Mouse (Mus musculus) kidney, postnatal 14 days (tissue): ENCODE results near the gene Zdhhc16.

ENCODE experiments used
- DNase-seq: peaks from one replicate; pipeline ENCODE4 v3.0.0; 2022; ENCODE audit warnings: mixed read lengths

Gene Zdhhc16

DNA sequence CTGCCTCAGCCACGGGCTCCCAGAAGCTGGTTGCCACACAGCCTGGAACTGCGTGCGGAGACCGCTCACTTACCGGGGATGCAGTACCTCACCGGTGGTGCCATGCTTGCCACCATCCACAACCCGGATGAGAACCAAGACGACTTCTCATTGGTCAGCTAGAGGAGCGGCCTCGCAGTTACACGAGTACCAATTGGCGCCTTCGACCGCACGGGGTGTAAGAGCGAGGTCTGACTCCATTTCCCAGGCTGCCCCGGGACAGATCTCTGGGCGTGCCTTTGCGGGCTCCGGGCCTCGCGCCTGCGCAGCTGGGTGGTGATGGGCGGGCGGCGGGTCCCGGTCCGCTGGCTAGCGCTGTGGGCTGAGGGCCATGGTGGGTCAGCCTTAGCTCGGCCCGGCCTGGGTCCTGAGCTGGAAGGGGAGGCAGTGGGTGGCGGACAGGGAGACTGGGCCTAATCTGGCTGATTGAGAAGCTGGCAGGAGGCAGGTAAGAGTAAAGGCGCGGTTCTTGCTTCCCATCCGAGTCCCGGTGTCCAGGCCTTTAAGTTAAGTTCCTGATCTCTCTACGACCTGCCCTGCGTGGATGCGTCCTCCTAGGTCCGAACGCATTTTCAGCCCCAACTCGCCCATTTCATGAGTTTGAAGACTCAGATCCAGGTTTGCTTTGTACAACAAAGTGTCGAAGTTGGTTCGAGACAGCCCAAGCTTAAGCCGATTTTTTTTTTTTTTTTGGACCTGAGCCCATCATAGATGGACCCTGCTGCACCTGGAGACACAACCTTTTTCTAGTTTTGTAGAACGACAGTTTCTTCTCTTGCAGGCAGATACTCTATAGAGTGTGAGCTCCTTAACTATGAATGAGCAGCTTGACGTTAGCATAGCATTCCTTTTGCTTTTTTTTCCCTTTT is at the start of gene Zdhhc16, which contains the start of gene Exosc1:
Gene Zdhhc16 (plus strand): TSS at position 302 of the 908 bp plus-strand sequence.
Gene Exosc1 (minus strand): TSS at position 245 of the 908 bp plus-strand sequence.
- DNase-seq: peak; percentile 99

DNA sequence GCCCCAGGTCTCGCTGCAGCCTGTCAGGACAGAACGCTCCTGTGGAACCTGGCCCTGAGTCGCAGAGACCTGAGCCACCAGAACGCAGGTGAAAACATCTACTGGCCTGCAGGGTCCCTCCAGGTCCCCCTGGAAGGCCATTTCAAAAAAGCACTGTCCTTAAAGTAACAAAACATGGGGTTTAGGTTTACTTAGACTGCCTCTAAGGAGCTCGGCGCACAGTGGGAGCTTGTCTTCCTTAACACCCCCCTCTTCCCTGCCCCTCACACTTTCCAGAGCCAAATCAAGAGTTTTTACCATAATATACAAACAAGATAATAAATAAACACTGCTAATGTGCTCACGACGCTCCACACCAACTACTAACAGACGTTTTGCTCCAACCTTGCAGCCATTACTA is 49.4 kb upstream of the Zdhhc16 start:
- DNase-seq: no peak

DNA sequence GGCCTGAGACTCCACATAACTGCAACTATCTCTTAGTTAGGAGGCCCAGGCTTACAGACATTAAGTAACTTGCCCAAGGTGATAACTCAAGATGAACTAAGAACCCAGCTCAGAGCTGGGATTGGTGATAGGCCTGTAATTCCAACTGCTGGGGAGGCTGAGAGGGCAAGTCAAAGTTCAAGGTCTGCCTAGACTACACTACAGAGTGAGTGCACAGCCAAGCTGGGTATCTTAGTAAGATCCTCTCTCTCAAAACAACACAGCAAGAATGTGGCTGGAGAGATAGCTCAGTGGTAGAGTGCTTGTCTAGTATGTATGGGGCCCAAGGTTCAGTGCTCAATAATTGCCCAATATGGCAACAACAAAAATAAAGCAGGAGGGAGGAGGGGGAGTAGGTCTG is 45.1 kb upstream of the Zdhhc16 start:
- no peak for DNase-seq

DNA sequence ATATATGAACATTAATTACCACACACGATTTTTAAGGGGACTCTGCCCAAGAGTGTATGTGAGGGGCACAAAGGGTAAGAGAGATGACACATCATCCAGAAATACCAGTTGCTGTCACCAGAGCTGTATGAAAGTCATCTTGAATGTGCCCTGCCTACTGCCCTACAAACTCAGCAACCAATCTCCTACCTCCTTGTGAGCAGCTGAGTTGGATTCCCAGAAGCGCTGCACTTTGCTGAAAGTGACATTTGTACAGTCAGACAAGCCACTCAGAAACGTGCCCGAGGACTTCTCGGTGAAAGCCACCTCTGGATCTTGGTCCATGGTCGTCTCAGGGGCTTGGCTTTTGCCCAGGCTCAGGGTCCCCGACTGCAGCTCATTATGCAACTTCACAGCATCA is 38.3 kb upstream of the Zdhhc16 start:
- DNase-seq: no peak

DNA sequence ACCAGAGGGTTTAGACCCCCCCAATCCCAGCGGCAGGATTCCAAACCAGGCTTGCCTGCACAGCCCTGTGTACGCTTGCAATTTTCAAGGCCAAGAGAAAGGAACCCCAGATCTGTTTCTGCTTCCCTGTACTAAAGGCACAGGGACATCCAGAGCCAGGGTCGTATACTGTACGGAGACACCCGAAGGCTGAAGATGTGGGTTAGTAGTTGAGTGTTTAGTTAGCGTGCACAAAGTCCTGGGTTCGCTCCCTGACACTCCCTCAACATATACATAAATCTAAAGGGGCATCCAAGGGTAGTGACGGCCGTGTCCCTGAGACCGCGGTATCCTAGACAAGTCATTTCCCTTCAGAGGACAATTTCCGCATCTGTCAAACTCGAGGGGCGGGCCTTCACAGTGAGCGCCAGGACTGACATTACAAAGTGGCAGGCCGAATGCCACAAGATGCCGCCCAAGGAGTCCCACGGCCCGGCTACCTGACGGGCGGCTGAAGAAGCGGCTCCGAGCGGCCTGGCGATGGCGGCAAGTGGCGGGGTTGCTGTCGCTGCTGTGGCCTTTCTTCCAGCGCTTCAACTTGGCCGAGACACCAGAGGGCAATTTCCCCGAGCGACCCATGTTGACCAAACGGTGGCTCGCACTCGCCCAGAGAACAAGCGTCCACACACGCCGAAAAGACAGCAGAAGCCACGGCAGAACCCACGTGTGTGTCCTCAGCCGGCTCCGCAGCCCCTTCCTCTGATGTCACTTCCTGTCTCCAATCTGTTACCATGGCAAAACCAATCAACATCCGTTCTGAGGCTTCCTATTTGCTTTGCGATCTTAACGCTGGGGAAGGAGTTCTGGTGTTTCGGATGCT is 37.6 kb upstream of the Zdhhc16 start, which contains the start of gene Rrp12:
Gene Rrp12 (minus strand): TSS at position 714 of the 859 bp plus-strand sequence.
- DNase-seq: peak; percentile 90

DNA sequence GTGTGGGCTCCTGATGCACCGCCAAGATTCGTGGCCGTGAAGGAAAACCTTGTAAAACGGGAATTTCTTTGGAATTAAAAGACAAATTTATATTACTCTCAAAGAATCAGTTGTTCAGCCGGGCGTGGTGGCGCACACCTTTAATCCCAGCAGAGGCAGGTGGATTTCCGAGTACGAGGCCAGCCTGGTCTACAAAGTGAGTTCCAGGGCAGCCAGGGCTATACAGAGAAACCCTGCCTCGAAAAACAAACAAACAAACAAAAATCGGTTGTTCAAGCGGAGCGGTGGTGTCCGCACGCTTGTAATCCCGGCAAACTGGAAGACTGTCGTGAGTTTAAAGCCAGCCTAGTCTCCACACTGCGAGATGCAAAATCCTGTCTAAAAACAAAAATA is 37.0 kb upstream of the Zdhhc16 start:
- no peak for DNase-seq

DNA sequence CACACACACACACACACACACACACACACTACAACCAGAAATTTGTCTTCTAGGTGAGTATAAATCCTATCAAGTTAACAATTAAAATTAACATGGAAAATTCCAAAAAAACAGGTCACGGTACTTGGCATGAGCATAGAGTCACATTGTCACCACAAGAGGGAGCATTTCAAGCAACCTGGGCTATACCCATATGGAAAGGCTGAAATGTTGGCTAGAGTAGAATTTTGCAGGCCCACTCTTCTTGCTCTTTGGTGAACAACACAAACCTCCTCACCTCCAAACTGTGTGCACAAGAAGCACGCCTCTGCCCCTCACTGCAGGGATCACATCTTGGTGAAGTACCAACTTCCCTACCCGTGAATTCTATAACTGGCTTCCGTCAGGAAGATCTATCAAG is 34.4 kb upstream of the Zdhhc16 start:
- peak; percentile 63 for DNase-seq

DNA sequence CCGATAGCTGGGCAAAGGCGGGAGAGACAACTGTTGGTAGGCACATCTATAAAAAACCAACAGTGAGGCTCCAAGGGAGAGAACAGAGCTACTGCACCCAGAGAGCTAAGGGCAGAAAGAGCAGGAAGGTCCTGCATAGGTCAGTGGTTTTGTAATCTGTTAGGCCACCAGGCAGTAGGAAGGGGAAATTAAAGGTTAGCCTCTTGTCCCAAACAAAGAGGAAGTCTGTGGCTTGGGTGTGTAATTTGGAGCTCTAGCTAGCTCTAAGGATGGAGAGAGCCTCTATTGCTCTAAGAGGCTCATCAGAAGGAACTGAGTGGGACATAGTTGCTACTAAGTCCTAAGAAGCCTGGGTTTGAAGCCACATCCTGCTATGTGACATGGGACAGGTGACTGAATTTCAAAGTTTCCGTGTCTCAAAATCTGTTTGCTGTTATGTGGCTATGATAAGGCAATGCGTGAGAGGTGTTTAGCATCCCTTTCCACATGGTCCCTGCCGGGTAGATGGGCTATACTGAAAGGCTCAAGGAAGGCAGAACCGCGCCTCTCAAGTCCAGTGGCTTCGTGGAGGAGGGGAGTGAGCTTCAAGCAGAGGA is 32.7 kb upstream of the Zdhhc16 start:
- DNase-seq: no peak

DNA sequence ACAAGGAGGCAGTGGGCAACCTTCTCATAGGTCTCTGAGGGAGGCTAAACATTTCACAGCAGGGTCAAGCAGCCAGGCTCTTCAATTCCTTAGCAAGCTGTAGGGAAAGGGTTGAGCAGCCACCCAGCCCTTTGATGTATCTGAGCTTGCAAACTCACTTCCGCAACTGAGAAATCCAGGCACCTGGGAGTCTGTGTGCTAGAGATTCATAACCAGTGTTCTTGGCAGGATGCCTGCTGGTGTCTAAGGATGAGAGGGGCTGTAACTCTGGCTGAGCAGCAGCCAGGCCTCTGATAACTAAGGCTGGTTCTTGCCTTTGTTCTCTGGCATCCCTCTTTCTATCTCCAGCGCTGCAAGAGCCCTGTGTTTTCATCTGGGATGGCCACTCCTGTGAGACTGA is 31.6 kb upstream of the Zdhhc16 start:
- no peak for DNase-seq

DNA sequence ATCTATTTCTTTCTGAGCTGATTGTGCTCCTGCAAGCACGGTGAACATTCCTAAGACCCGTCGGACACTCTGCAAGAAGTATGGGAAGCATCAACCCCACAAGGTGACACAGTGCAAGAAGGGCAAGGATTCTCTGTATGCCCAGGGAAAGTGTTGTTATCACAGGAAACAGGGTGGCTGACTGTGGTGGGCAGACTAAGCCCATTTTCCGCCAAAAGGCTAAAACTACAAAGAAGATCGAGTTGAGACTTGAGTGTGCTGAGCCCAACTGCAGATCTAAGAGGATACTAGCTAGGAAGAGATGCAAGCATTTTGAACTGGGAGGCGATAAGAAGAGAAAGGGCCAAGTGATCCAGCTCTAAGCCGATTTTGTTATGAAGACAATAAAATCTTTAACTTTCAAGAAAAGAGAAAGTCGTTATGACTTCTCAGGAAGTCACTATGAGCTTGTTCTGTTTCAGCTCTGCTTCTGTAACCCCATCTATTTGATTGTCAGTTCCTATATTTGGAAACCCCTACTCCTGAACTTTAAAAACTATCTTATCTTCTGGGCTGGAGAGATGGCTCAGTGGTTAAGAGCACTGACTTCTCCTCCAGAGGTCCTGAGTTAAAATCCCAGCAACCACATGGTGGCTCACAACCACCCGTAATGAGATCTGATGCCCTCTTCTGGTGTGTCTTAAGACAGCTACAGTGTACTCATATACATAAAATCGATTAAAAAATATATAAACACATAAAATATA is 30.3 kb upstream of the Zdhhc16 start:
- DNase-seq: no peak

DNA sequence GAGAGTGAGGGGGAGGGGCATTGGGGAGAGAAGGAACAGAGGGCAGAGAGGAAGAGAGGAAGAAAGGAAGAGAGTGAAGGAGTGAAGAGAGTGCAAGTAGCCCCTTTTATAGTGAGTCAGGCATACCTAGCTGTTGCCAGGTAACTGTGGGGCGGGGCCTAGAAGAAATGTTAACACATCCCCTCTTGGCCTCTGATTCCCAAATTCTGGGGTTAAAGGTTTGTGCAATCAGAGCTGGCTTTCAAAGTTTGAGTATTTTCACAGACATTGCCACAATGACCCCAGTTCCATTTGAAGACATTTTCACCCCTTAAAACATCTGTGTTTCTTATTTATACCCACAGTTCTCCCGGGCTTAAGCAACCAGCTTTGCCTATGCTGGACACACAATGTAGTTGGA is 28.0 kb upstream of the Zdhhc16 start:
- DNase-seq: no peak

DNA sequence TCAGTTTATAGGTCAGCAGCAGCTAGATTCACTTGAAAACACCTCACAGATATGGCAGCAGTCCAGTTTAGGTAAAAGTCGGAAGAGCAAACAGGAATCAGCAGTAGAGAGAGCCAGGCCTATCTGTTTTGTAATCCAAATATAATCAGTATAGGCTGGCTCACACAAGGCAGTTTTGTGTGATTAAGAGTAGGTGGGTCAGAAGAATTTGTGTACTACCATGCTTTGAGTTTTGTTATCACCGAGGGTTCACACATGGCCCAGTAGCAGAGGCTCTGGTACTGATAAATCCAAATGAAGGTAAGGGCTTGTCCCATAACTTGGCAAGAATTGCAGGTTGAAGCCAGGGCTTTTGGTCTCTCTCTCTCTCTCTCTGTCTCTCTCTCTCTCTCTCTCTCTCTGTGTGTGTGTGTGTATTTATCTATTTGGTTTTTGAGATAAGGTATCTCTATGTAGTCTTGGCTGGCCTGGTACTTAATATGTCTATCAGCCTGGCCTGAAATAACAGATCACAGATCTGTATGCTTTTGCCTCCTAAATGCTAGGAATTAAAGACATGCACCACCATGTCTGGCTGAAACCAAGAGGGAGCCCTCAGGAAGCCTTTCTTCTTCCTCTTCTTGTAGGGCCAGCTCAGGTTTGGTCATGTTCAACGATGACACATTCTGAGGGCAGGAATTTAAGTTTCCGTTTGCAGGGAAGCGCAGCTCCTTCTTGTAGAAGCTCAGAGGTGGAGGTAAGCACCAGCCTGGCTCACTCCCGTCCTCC is 26.8 kb upstream of the Zdhhc16 start:
- DNase-seq: no peak

DNA sequence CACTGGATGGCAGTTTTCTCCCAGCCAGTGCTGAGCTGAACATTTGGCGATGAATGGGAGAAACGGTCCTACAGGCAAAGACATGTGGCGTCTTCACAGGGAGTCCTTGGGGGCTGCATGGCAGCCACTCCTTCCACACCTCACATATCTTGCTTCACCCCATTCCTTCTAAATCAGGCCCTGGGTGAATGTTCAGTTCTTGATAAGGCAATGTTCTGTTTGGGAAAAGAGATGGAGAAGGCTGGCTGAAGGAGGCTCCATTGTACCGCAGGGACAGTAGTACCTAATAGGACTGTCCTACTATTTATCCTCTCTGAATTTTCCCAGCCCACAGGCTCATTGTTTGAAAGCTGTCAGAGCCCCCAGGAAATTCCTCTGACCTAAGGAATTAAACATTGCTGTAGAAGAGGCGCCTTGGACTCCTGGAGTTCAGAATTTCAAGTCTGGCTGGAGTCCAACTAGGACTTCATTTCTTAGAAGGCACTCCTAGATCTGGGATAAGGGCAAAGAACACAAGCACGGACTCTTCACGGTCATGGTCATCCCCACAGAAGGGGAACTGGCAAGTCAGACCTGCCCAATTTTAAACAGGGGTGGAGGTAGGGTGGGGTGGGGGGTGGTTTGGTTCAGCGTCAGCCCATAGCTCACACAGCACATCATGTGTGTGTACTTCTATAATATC is 26.1 kb upstream of the Zdhhc16 start:
- DNase-seq: peak; percentile 64

DNA sequence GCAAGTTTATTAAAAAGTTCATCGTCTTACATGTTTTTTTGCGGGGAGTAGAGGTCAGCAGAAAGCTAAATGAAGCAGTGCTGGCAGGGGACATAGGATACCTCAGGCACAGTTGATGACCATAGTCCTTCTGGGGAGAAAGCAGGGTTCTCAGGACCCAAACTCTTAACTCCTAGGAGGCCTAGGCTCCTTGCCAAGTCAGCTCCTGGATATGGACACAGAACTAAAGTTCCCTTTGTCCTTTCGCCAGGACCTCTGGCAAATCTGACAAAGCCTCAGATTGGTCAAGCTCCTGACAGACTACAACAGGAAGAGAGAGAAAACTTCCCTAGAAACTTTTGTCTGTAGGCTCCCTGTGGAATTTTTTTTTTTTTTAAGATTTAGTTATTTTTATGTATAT is 24.5 kb upstream of the Zdhhc16 start:
- DNase-seq: peak; percentile 36

DNA sequence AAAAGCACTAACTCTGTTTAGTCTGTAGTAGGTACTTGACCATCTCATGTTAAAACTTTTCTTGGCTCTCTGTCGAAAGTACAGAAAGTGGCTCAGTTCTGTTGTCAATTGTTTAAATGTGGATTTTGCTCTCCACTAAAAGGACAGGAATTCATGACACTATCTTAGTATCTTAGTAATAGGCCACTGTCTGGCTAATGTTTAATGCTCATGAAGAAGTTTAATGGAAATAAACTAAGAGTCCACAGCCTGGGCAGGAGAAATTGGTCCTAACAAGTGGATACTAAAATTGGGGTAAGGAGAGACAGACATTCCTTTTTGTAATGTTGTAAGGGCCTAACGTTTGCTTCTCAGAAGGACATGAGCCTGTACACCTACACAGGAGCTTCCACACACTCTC is 22.9 kb upstream of the Zdhhc16 start:
- DNase-seq: no peak

DNA sequence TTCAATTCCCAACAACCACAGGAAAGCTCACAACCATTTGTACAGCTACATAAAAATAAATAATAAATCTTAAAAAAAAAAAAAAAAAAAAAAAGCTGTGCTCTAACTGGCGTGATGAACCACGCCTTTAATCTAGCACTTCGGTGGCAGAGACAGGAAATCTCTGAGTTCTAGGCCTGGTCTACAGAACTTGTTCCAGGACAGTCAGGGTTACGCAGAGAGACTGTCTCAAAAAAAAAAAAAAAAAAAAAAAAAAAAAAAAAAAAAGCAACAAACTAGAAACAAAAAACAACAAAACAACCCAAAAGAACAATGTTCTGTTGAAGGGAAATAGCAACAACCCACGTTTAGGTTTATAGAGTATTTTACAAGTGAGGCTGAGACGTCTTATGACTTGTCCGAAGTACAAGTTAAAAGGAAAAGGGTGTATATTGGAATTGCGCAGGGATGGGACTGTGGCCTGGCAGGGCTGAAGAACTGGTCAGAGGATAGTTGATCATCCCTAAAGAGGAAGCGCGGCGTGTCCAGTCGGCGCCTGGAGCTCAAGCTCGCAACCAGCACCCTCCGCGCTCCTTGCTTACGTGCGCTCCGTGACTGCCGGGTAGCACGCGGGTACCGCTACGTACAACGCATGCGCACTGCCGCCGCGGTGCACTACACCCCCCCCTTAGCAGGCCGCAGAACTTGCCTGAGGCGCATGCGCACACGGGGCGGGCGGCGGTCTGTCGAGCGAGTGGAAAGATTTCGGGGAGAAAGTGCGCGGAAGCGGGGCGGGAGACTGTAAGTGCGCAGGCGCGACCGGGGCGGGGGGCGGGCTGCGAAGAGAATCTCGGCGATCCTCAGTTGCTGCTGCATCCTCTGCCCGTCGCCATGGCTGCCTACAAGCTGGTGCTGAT is 21.9 kb upstream of the Zdhhc16 start, which contains the start of gene Pgam1:
Gene Pgam1 (plus strand): TSS at position 746 of the 896 bp plus-strand sequence.
- DNase-seq: peak; percentile 98

DNA sequence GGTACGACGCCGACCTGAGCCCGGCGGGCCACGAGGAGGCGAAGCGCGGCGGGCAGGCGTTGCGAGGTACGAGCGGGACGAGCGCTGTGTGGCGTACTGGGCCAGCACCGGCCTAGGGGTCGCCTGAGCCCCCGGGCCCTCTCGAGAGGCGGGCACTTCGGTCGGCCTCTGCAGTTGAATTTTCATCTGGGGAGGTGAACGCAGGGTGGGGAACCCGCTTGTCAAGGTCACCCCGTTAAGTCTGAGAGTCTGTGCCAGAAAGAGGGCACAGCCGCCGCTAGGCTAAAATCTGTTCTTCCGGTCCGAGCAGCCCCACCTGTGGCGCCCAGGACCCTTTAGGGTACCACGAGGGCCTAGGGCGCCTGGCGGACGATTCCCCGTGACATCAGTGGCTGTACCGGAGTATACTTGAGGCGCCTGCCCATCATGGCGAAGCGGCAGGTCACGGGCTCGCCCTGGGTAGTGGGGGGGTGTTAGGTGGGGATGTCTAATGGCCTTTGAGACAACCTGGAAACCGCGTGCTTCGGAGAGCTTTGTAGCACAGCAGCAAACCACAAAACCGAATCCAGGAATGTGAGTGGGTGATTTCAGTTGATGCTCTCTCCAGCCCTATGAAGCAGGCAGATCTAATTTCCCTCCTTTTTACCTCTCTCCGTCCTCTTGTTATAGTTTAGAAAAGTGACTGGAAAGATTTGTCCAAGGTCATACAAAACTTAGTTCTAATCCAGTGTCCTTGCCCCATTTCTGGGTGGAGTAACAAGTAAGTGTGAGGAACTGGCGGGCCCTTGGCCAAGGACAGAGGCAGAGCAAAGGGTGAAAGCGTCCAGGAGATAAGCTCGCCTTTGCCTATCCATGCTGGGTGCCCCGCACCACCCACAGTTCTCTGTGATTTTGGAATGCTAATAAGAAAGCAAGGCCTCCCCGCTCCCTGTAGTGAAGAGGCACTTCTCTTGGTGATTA is 20.9 kb upstream of the Zdhhc16 start:
- DNase-seq: peak; percentile 50

DNA sequence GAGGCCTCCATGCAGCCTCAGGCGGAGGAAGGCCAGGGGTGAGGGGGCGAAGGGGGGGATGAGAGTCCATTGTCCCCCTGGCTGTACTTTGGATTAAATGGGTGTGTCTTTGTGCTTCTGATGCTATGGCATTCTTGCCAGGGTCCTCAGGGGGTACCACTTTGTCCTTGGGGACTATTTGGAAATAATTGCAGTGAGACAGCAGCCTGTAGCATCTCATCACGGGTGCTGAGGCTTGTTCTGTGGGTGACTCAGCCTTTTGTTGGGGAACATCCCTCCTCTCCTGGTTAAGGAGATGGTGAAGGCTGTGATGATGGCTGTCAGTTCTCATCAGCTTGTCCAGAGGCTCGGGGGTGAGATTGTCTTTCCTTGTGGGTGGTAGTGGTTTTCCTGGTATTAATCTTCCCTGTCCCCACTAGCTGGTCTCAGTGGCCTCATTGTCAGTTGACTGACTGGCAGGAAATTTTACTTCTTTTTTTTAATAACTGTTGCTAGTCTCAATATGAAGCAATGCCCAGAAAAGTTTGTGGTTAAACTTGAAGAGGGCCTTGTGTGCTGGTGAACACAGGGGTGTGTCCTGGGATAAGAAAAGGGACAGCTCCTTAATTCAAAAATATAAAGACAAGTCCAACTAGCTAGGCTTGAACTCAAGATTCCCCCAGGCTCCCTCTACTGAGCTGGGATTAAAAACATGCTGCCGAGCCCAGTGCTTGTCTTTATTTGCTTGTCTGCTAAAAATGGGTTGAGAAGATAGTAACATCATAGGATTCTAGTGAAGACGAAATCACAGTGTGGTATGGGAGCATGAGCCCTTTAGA is 19.3 kb upstream of the Zdhhc16 start:
- DNase-seq: no peak
